Mouse (Mus musculus) myocyte (in vitro differentiated cells): Measurements from ENCODE around the gene Meltf.

ENCODE experiments used
- MAX ChIP-seq: IDR thresholded peaks from one replicate; pipeline ENCODE4 v1.6.1; 2011; ENCODE audit warnings: low read depth, mild to moderate bottlenecking, control low read depth
- MYOD1 ChIP-seq, 3 experiments: IDR thresholded peaks; one replicate each; pipeline ENCODE4 v1.6.1; 2011; ENCODE audit warnings: control low read depth in 2 of 3, low read depth in 2 of 3, mild to moderate bottlenecking in 2 of 3, moderate library complexity in 1 of 3; ENCODE audit not compliant: insufficient read length in 2 of 3, control insufficient read depth in 1 of 3
- POLR2A ChIP-seq: IDR thresholded peaks from one replicate; pipeline ENCODE4 v1.6.1; 2011; ENCODE audit warnings: low read depth, mild to moderate bottlenecking, control low read depth, moderate library complexity; ENCODE audit not compliant: insufficient read length
- TCF12 ChIP-seq: IDR thresholded peaks from one replicate; pipeline ENCODE4 v1.6.1; 2011; ENCODE audit warnings: mild to moderate bottlenecking, control low read depth; ENCODE audit not compliant: poor library complexity, insufficient read depth, severe bottlenecking
- USF1 ChIP-seq: IDR thresholded peaks from one replicate; pipeline ENCODE4 v1.6.1; 2011; ENCODE audit warnings: low read depth, mild to moderate bottlenecking, control low read depth, moderate library complexity

DNA sequence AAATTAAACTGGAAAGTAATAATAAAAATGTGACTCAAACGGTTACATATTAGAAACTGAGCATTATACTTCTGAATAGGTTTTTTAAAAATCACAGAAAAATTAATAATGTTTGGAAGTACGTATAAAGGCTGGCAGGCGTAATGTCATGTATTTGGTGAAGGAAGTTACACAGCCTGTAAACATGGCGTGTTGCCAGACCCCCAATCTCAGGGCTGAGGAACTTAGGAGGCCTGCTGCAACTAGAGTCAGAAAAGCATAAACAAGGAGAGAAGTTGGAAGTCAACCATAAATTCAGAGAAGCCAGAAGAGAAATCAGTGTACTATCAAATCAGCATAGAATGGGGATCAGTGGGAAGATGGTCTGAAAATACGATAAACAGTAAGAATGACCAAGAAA is 14.7 kb upstream of the Meltf start:
- TF ChIP-seq USF1 (no peak), MAX (no peak), POLR2A (no peak), MYOD1 (IDR thresholded peaks at IDR 0.05; ENCODE audit: control insufficient read depth in 1 of 3, insufficient read length in 2 of 3, low read depth in 2 of 3) (no peak), TCF12 (no peak)
